Mouse (Mus musculus) inflammation-experienced regulatory T-cells, adult 16 weeks (primary cell): Measurements from ENCODE around the gene Eps8l3. TPM values are rescaled to one million over a fixed set of nuclear protein-coding genes. Genes with fewer than 3 reads are reported as not detected.

ENCODE experiments used
- polyA plus RNA-seq: library from polyadenylated mRNA; unstranded; fragments of 100-300 nt; shearing (Covaris generic); gene quantifications from one replicate; pipeline ENCODE4 v1.2.1, GENCODE M21; 2017

Eps8l3 gene
- polyA plus RNA-seq = not detected

DNA sequence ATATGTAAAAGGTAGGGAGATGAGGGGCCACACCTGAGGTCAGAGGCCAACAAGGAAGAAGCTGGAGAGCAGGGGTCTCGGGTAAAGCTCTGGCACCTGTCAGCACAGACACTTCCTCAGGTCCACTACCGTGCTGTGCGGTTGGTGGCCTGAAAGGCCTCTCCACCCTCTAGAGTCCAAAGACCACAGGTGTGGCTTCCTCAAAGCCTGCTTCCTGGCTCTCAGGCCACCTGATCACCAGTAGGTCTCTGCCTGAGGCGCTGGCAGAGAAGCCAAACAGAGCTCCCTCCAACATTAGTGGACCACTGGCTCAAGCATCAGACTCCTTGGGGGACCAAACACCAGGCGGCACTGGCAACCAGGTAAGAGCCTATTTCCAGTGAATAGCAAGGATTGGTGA lies at the start of gene Eps8l3:
Gene Eps8l3, plus strand, starts transcription at position 225 of the 400 bp plus-strand sequence.

GRCm38 (mm10) chr3:107895720-107896569 lies 18.9 kb downstream of the Eps8l3 start, which contains the start of gene Gstm5:
Gene Gstm5, plus strand, starts transcription at chr3:107895821.

DNA sequence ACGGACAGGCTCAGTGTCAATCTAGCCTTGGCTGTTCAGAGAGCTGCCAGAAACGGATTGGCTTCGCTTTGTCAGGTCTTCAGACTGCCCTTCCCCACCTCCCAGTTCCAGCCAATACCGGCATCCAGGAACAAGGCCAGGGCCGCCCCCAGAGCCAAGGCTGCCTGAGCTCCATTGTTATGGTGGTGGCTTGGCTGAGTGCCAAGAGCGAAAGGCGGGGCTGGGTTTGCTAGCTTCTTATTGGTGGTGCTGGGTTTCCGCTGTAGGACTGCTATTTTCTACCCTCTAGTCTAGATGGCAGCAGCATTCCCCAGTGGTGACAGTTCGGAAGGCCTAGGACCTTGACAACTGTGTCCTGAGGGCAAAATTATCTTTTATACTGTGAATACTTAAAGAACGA lies 54.6 kb downstream of the Eps8l3 start, which contains the start of gene Gstm7:
Gene Gstm7, minus strand, starts transcription at position 148 of the 400 bp plus-strand sequence.

Other genes with a start within 250 kb of the Eps8l3 start
- gene Gm10961, start 245.9 kb upstream of the Eps8l3 start, polyA plus RNA-seq = not detected
- 62.7 TPM for gene Strip1, start 245.5 kb upstream of the Eps8l3 start, polyA plus RNA-seq
- 10.3 TPM for gene Ahcyl1, start 180.7 kb upstream of the Eps8l3 start, polyA plus RNA-seq
- 33.8 TPM for gene Csf1, start 116.8 kb upstream of the Eps8l3 start, polyA plus RNA-seq
- gene Gstm5, start 18.6 kb downstream of the Eps8l3 start, polyA plus RNA-seq = 2.5 TPM
- 0.78 TPM for gene Gstm7, start 54.6 kb downstream of the Eps8l3 start, polyA plus RNA-seq
- not detected for gene Gstm6, start 66.5 kb downstream of the Eps8l3 start, polyA plus RNA-seq
- gene Gstm3, start 92.1 kb downstream of the Eps8l3 start, polyA plus RNA-seq = not detected
- not detected for gene Gstm2, start 109.2 kb downstream of the Eps8l3 start, polyA plus RNA-seq
- gene Gstm1, start 140.7 kb downstream of the Eps8l3 start, polyA plus RNA-seq = 4.3 TPM
- 10.0 TPM for gene Gstm4, start 167.7 kb downstream of the Eps8l3 start, polyA plus RNA-seq
- 71.3 TPM for gene Ampd2, start 209.4 kb downstream of the Eps8l3 start, polyA plus RNA-seq
- not detected for gene Gnat2, start 215.6 kb downstream of the Eps8l3 start, polyA plus RNA-seq